Mouse (Mus musculus) lung, postnatal 0 days (tissue): ENCODE measurements at regions not wholly inside any gene's neighbourhood (a gene's known extent, or its start where the extent isn't known, plus 50 kb on each side); places are given as distances from the start of the nearest gene placed in this dataset.

Experiments used
- CTCF ChIP-seq: IDR thresholded peaks from 2 replicates; pipeline ENCODE4 v1.5.1; 2016; ENCODE audit warnings: antibody characterized with exemption, mild to moderate bottlenecking
- EP300 ChIP-seq: IDR thresholded peaks from 2 replicates; pipeline ENCODE4 v1.6.1; 2016; ENCODE audit warnings: antibody characterized with exemption, mild to moderate bottlenecking, control low read depth

DNA sequence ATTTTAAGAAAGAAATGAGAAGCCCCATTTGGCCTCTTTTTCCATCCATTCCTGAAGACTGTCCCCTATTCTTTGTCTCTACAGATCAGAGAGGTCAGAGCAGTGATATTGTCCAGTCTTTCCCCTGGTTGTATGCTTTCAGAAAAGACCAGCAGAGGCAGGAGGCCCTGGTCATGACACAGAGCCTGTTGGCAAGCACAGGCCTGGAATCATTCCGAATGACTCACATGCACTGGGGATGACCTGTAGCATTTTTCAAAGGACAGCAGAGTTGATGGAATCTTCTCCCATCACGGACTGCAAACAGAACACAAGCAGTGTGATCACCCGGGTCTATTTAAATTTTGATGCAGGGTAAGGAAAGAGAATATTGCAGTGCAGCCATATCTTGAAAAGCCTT, 50.2 kb upstream of the Nxt1 start:
- TF ChIP-seq CTCF = no peak
- no peak for TF ChIP-seq EP300
